ENCODE assay signal across 21 mouse cellular contexts in genomic region chr8:124394951-124395350, GRCm38 (mm10). TPM values are rescaled to one million over a fixed set of nuclear protein-coding genes. Genes with fewer than 3 reads are reported as not detected.
DNase-seq lines count a peak whose midpoint lies in the region; ATAC-seq and TF ChIP-seq lines count a peak whose summit lies in the region.
"Had no signal": no experiment of that assay in that cellular context is flagged by ENCODE, and none has a peak within 500 bp of the region (broad histone marks: within the 10 kb centered on the region; RNA-seq: fewer than 3 reads in every experiment).

No protein-coding gene starts in this region.

- H3K36me3 ChIP-seq in lung, embryonic 14.5 days (ENCODE audit: insufficient read depth), result no peaks in the 10 kb centered on the region
- no peaks in the 10 kb centered on the region for H3K36me3 ChIP-seq in lung, postnatal 0 days (ENCODE audit: insufficient read depth, low read length)
- no peaks in the 10 kb centered on the region for H3K36me3 ChIP-seq in intestine, embryonic 15.5 days
- H3K36me3 ChIP-seq in stomach, embryonic 14.5 days (ENCODE audit: control insufficient read depth, insufficient read depth, low read length), result no peaks in the 10 kb centered on the region
- H3K36me3 ChIP-seq: embryonic facial prominence, embryonic 12.5 days; forebrain, embryonic 15.5 days; heart, embryonic 15.5 days; hindbrain, embryonic 13.5 days had no signal

- peaks cover 9% of the 10 kb centered on the region; the same call in 1 of the 2 replicates for H3K4me1 ChIP-seq in lung, embryonic 14.5 days (ENCODE audit: insufficient read depth)
- H3K4me1 ChIP-seq in lung, postnatal 0 days (ENCODE audit: insufficient read depth, low read depth, low read length), result no peaks in the 10 kb centered on the region; the same call in 1 of the 2 replicates
- peaks cover 25% of the 10 kb centered on the region for H3K4me1 ChIP-seq in intestine, embryonic 15.5 days (replicated peaks)
- H3K4me1 ChIP-seq in stomach, embryonic 14.5 days (ENCODE audit: control insufficient read depth, insufficient read depth, low read length), result peaks cover 17% of the 10 kb centered on the region; the same call in 1 of the 2 replicates

- H3K27me3 ChIP-seq in lung, embryonic 14.5 days (ENCODE audit: insufficient read depth, low read length), result no peaks in the 10 kb centered on the region
- H3K27me3 ChIP-seq in lung, postnatal 0 days (replicated peaks; ENCODE audit: insufficient read depth, low read length), result no peaks in the 10 kb centered on the region
- no peaks in the 10 kb centered on the region for H3K27me3 ChIP-seq in intestine, embryonic 15.5 days (replicated peaks)
- no peaks in the 10 kb centered on the region for H3K27me3 ChIP-seq in stomach, embryonic 14.5 days (ENCODE audit: control insufficient read depth, insufficient read depth, low read length)
- H3K27me3 ChIP-seq: embryonic facial prominence, embryonic 12.5 days; forebrain, embryonic 15.5 days; heart, embryonic 15.5 days; hindbrain, embryonic 13.5 days; Patski had no signal

- no peak for DNase-seq in layer of hippocampus, adult 2 months (ENCODE audit: low spot score in 2 of 2)
- no peak for DNase-seq in layer of hippocampus, adult 8-10 months (ENCODE audit: low spot score in 2 of 2)
- DNase-seq in lung, embryonic 14.5 days, result peak; percentile 26
- no peak for DNase-seq in lung, postnatal 0 days (ENCODE audit: low spot score)
- no peak for DNase-seq in adipocyte (ENCODE audit: low spot score)
- DNase-seq: adrenal gland, adult 2 months; adrenal gland, postnatal 25 days; cerebellum, adult 18-20 months; heart, adult 2 months; heart, postnatal 14 days had no signal

- no peak for TF ChIP-seq EP300 in lung, postnatal 0 days (IDR thresholded peaks at IDR 0.05)

- TF ChIP-seq CTCF in layer of hippocampus, adult 2 months (conservative IDR thresholded peaks at IDR 0.05), result no peak
- no peak for TF ChIP-seq CTCF in lung, embryonic 14.5 days (IDR thresholded peaks at IDR 0.05; ENCODE audit: low read depth)
- TF ChIP-seq CTCF in lung, postnatal 0 days (IDR thresholded peaks at IDR 0.05), result no peak

- WGBS in lung, embryonic 14.5 days, result 61% methylated on average over 7 of the region's 7 CpGs
- WGBS in lung, postnatal 0 days, result 60% methylated on average over 7 of the region's 7 CpGs
- WGBS in intestine, embryonic 15.5 days, result 52% methylated on average over 7 of the region's 7 CpGs
- 62% methylated on average over 7 of the region's 7 CpGs for WGBS in stomach, embryonic 14.5 days

- H3K4me3 ChIP-seq in layer of hippocampus, adult 2 months, result no peak overlapping the region; the same call in 1 of the 2 replicates
- no peak overlapping the region for H3K4me3 ChIP-seq in lung, embryonic 14.5 days (ENCODE audit: low read depth, low read length)
- H3K4me3 ChIP-seq in lung, postnatal 0 days (ENCODE audit: low read depth, low read length), result no peak overlapping the region
- H3K4me3 ChIP-seq in intestine, embryonic 15.5 days (replicated peaks), result no peak overlapping the region
- no peak overlapping the region for H3K4me3 ChIP-seq in stomach, embryonic 14.5 days (ENCODE audit: low read depth, low read length)
- H3K4me3 ChIP-seq: embryonic facial prominence, embryonic 12.5 days; forebrain, embryonic 15.5 days; heart, adult 2 months; heart, embryonic 15.5 days; hindbrain, embryonic 13.5 days had no signal

- ATAC-seq in lung, embryonic 14.5 days (ENCODE audit: insufficient read depth), result no peak
- no peak for ATAC-seq in lung, postnatal 0 days
- ATAC-seq in intestine, embryonic 15.5 days, result no peak
- ATAC-seq in stomach, embryonic 14.5 days (ENCODE audit: insufficient number of reproducible peaks, insufficient read depth, low FRiP score, low read depth), result no peak
- no peak for ATAC-seq in megakaryocyte, adult 5-6 weeks (ENCODE audit: poor library complexity, severe bottlenecking)
- ATAC-seq: activated CD4-positive, CD25-positive, alpha-beta regulatory T cell, adult 4 months; forebrain, embryonic 15.5 days; Patski had no signal

- H3K9ac ChIP-seq in lung, embryonic 14.5 days, result no peak overlapping the region
- H3K9ac ChIP-seq in lung, postnatal 0 days (replicated peaks; ENCODE audit: low read depth), result no peak overlapping the region
- no peak overlapping the region for H3K9ac ChIP-seq in intestine, embryonic 15.5 days
- no peak overlapping the region for H3K9ac ChIP-seq in stomach, embryonic 14.5 days (replicated peaks; ENCODE audit: low read depth, low read length)
- H3K9ac ChIP-seq: embryonic facial prominence, embryonic 12.5 days; forebrain, embryonic 15.5 days; heart, embryonic 15.5 days; hindbrain, embryonic 13.5 days had no signal

- H3K27ac ChIP-seq in layer of hippocampus, adult 2 months, result peak overlapping the region; percentile 92; the same call in 1 of the 2 replicates
- H3K27ac ChIP-seq in lung, embryonic 14.5 days (ENCODE audit: low read depth), result peak overlapping the region; percentile 33; the same call in 1 of the 2 replicates
- no peak overlapping the region for H3K27ac ChIP-seq in lung, postnatal 0 days (ENCODE audit: low read length)
- peak overlapping the region; percentile 41 for H3K27ac ChIP-seq in intestine, embryonic 15.5 days
- H3K27ac ChIP-seq in stomach, embryonic 14.5 days (ENCODE audit: low read length), result peak overlapping the region; percentile 69
- H3K27ac ChIP-seq: embryonic facial prominence, embryonic 12.5 days; forebrain, embryonic 15.5 days; heart, adult 2 months; heart, embryonic 15.5 days; hindbrain, embryonic 13.5 days had no signal

- no peaks in the 10 kb centered on the region for H3K9me3 ChIP-seq in lung, embryonic 14.5 days (ENCODE audit: low read depth, low read length)
- H3K9me3 ChIP-seq in lung, postnatal 0 days (ENCODE audit: low read length), result no peaks in the 10 kb centered on the region
- no peaks in the 10 kb centered on the region for H3K9me3 ChIP-seq in intestine, embryonic 15.5 days
- no peaks in the 10 kb centered on the region for H3K9me3 ChIP-seq in stomach, embryonic 14.5 days (ENCODE audit: control insufficient read depth, low read depth, low read length)
- H3K9me3 ChIP-seq: embryonic facial prominence, embryonic 12.5 days; forebrain, embryonic 15.5 days; heart, embryonic 15.5 days; hindbrain, embryonic 13.5 days had no signal

- H3K4me2 ChIP-seq in lung, embryonic 14.5 days, result no peak overlapping the region
- no peak overlapping the region for H3K4me2 ChIP-seq in lung, postnatal 0 days (replicated peaks; ENCODE audit: low read depth, low read length)
- no peak overlapping the region for H3K4me2 ChIP-seq in intestine, embryonic 15.5 days (replicated peaks)
- H3K4me2 ChIP-seq in stomach, embryonic 14.5 days (replicated peaks; ENCODE audit: low read depth, low read length), result 0 out of 2 replicates have a peak overlapping the region, but pooled peaks have one; percentile 17
- H3K4me2 ChIP-seq: embryonic facial prominence, embryonic 12.5 days; forebrain, embryonic 15.5 days; heart, embryonic 11.5 days; heart, embryonic 15.5 days; hindbrain, embryonic 13.5 days had no signal

RNA-seq across cellular contexts. Expression of gene Pgbd5, which starts 44.5 kb away (rescaled TPM):
- 100 to 1,000 TPM; 291 to 304 TPM for total RNA-seq in layer of hippocampus, adult 2 months (2021)
- total RNA-seq in layer of hippocampus, adult 8-10 months (2022), result 100 to 1,000 TPM; 221 to 255 (median 242) TPM
- 2.2 and 2.5 TPM in 2 replicates for polyA plus RNA-seq in lung, embryonic 14.5 days (2014; fragmentation: Nextera tagmentation; extraction: Ambion mirVana)
- polyA plus RNA-seq in lung, postnatal 0 days (2015; fragmentation: Nextera tagmentation; extraction: Ambion mirVana), result 5.0 and 5.6 TPM in 2 replicates
- polyA plus RNA-seq in intestine, embryonic 15.5 days (2015; fragmentation: Nextera tagmentation; extraction: Ambion mirVana), result 2.5 and 2.7 TPM in 2 replicates
- polyA plus RNA-seq in stomach, embryonic 14.5 days (2014; fragmentation: Nextera tagmentation; extraction: Ambion mirVana), result 3.2 and 3.9 TPM in 2 replicates
- total RNA-seq in megakaryocyte, adult 5-6 weeks (2015), result 0.09 TPM in 1 of 2 replicates, not detected in the other
- total RNA-seq in megakaryocyte, adult 5-6 weeks (2017), result not detected in 2 replicates
- total RNA-seq: hematopoietic stem cell, adult 5-6 weeks had no signal
- polyA plus RNA-seq: activated CD4-positive, CD25-positive, alpha-beta regulatory T cell, adult 4 months had no signal
